Mouse (Mus musculus): ENCODE measurements around the gene Plin1. TPM values are rescaled to one million over a fixed set of nuclear protein-coding genes. Genes with fewer than 3 reads are reported as not detected.

The Plin1 gene
- total RNA-seq, 2 experiments from 2014 or later = not detected

- no peak overlapping the region for H3K27ac ChIP-seq
- DNase-seq (ENCODE audit: extremely low spot score in 1 of 2, low spot score in 2 of 2) = no peak
- intact Hi-C loops (cut with DNase I) = no loop called here
- peak; percentile 35 for TF ChIP-seq CTCF (IDR thresholded peaks at IDR 0.05)
- no peak overlapping the region for H3K4me3 ChIP-seq
Measured at GRCm38 (mm10) chr7:79679186-79679585, 53.5 kb downstream of the Plin1 start.

GRCm38 (mm10) chr7:79670900-79671604 is 61.7 kb downstream of the Plin1 start:
- DNase-seq (ENCODE audit: extremely low spot score in 1 of 2, low spot score in 2 of 2) = no peak
- no peak overlapping the region for H3K4me3 ChIP-seq
- H3K27ac ChIP-seq = no peak overlapping the region
- intact Hi-C loops (cut with DNase I) = no loop called here
- no peak for TF ChIP-seq CTCF (IDR thresholded peaks at IDR 0.05)

Other genes with a start within 250 kb of the Plin1 start
- 1 to 10 TPM; 1.7 to 2.2 TPM for gene Rhcg, start 115.2 kb downstream of the Plin1 start, total RNA-seq (2021)
- gene Ticrr, start 72.7 kb downstream of the Plin1 start, total RNA-seq (2021) = under 1 TPM in 1 of 2 experiments, not detected in 1; 0.11 TPM
- 1 to 10 TPM; 1.4 to 1.7 TPM for gene Kif7, start 17.2 kb downstream of the Plin1 start, total RNA-seq (2021)
- gene Pex11a, start 10.2 kb upstream of the Plin1 start, total RNA-seq (2021) = 10 to 100 TPM; 10.1 to 11.5 TPM
- gene Wdr93, start 10.3 kb upstream of the Plin1 start, total RNA-seq (2021) = under 1 TPM in 1 of 2 experiments, not detected in 1; 0.35 TPM
- under 1 TPM in 1 of 2 experiments, not detected in 1; 0.27 TPM for gene Mesp1, start 60.9 kb upstream of the Plin1 start, total RNA-seq (2021)
- 1 to 10 TPM in 1 of 2 experiments, under 1 TPM in 1; 0.87 to 1.8 TPM for gene Mesp2, start 77.8 kb upstream of the Plin1 start, total RNA-seq (2021)
- 1 to 10 TPM; 2.9 to 7.0 TPM for gene Anpep, start 128.2 kb upstream of the Plin1 start, total RNA-seq (2021)
- gene Ap3s2, start 187.7 kb upstream of the Plin1 start, total RNA-seq (2021) = 10 to 100 TPM; 37.5 to 46.0 TPM
- 10 to 100 TPM in 1 of 2 experiments, 1 to 10 TPM in 1; 9.8 to 11.7 TPM for gene Arpin, start 202.5 kb upstream of the Plin1 start, total RNA-seq (2021)